Mouse (Mus musculus) liver, postnatal 0 days (tissue): ENCODE data around the gene Gna12. TPM values are rescaled to one million over a fixed set of nuclear protein-coding genes. Genes with fewer than 3 reads are reported as not detected.

Source experiments
- ATAC-seq: fragments of 200-750 bp; cut with Nextera tagmentation; 2 replicates; pipeline ENCODE4 v1.8.0; 2017; ENCODE audit warnings: mild to moderate bottlenecking, moderate library complexity
- DNase-seq: peaks from one replicate; pipeline ENCODE4 v3.0.0-alpha.2; 2016
- H3K27ac ChIP-seq: fragments of 300-500 bp; sonication (generic); 2 replicates; pipeline ENCODE4 v1.5.1; 2014; ENCODE audit warnings: antibody characterized with exemption, moderate library complexity, mild to moderate bottlenecking, low read depth
- H3K27me3 ChIP-seq: fragments of 300-500 bp; sonication (generic); 2 replicates; pipeline ENCODE4 v1.6.1; 2014; ENCODE audit warnings: low read length, control low read depth, mixed read lengths; ENCODE audit not compliant: insufficient read depth
- H3K36me3 ChIP-seq: fragments of 300-500 bp; sonication (generic); replicated peaks from 2 replicates; pipeline ENCODE4 v1.6.1; 2014; ENCODE audit warnings: mild to moderate bottlenecking, control low read depth, low read length, moderate library complexity, mixed read lengths; ENCODE audit not compliant: insufficient read depth
- H3K4me1 ChIP-seq: fragments of 300-500 bp; sonication (generic); 2 replicates; pipeline ENCODE4 v1.6.1; 2014; ENCODE audit warnings: antibody characterized with exemption, mild to moderate bottlenecking, control low read depth; ENCODE audit not compliant: insufficient read depth
- H3K4me2 ChIP-seq: fragments of 300-500 bp; sonication (generic); 2 replicates; pipeline ENCODE4 v1.6.1; 2014; ENCODE audit warnings: low read depth, mild to moderate bottlenecking, low read length, moderate library complexity, mixed read lengths
- H3K4me3 ChIP-seq: fragments of 300-500 bp; sonication (generic); 2 replicates; pipeline ENCODE4 v1.5.1; 2014; ENCODE audit warnings: low read depth, low read length
- H3K9ac ChIP-seq: fragments of 300-500 bp; sonication (generic); replicated peaks from 2 replicates; pipeline ENCODE4 v1.6.1; 2014; ENCODE audit warnings: mild to moderate bottlenecking, moderate library complexity
- H3K9me3 ChIP-seq: fragments of 300-500 bp; sonication (generic); 2 replicates; pipeline ENCODE4 v1.6.1; 2016; ENCODE audit warnings: mild to moderate bottlenecking, control low read depth, low read length, mixed read lengths
- CTCF ChIP-seq: sonication (generic); IDR thresholded peaks from 2 replicates; pipeline ENCODE4 v1.5.1; 2016; ENCODE audit warnings: antibody characterized with exemption, low read depth
- EP300 ChIP-seq: IDR thresholded peaks from 2 replicates; pipeline ENCODE4 v1.6.1; 2016; ENCODE audit warnings: antibody characterized with exemption, low read depth, mild to moderate bottlenecking
- WGBS: fragments of 180-500 bp; shearing (Covaris S2); extraction: QIAGEN DNeasy Blood & Tissue Kit; methylation state at CpG from one replicate; pipeline ENCODE4 v1.1.7; 2014; ENCODE audit not compliant: insufficient replicate concordance; 5-methylcytosine and 5-hydroxymethylcytosine counted together
- polyA plus RNA-seq: library from polyadenylated mRNA; unstranded; fragments of >200 nt; fragmentation: Nextera tagmentation; extraction: Ambion mirVana; gene quantifications from 2 replicates; pipeline ENCODE4 v1.2.1, GENCODE M21; 2015

Gna12 gene
- polyA plus RNA-seq: 12.7 and 14.5 TPM in 2 replicates

DNA sequence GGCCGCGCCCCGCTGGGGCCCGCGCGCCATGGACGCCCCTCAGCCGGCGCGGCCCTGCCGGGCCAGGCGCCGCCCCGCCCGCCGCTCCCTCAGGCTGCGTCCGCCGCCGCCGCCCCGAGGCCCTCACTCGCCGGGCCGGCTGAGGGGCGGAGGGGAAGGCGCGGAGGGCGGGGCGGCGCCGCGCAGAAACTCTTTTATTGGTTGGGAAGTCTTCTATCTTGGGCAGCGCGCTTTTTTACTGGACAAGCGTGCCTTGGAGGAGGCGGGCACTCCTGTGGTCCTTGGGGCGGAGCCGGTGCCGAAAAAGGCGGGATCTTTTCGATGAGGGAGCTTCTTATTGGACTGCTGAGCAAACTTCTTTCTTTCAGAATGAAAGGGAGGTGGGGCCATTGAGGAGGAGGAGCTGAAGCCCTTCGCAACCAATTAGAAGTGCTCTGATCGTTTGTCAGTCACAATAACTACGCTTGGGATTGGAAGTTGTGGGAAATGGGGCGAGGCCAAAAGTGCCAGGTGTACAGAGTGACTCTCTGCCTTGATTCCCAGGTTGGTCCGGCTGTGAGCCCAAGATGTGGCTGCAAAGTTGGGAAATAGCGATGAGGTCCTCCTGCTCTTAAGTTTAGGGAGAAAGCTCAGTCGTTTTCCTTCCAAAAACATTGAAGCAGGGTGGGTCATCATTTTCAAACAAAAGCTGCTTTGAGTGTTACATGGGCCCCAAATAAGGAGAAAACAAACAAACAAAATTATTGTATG is at the start of gene Gna12:
TSS of gene Gna12 (minus strand) at position 118 of the 750 bp plus-strand sequence.
- H3K9ac ChIP-seq: peak within 1 kb of the TSS; percentile 85
- H3K4me2 ChIP-seq: peak within 1 kb of the TSS; percentile 95
- H3K4me1 ChIP-seq: peaks cover 21% of the 10 kb centered on the region
- WGBS: 0% methylated on average over 26 of the region's 49 CpGs
- peak; percentile 97 for ATAC-seq
- TF ChIP-seq EP300 (no peak), CTCF (no peak)
- H3K27me3 ChIP-seq: no peaks in the 10 kb centered on the region
- H3K9me3 ChIP-seq: no peaks in the 10 kb centered on the region
- H3K27ac ChIP-seq: peak within 1 kb of the TSS; percentile 88
- H3K4me3 ChIP-seq: peak within 1 kb of the TSS; percentile 78
- peak; percentile 98 for DNase-seq
- H3K36me3 ChIP-seq: no peaks in the 10 kb centered on the region

DNA sequence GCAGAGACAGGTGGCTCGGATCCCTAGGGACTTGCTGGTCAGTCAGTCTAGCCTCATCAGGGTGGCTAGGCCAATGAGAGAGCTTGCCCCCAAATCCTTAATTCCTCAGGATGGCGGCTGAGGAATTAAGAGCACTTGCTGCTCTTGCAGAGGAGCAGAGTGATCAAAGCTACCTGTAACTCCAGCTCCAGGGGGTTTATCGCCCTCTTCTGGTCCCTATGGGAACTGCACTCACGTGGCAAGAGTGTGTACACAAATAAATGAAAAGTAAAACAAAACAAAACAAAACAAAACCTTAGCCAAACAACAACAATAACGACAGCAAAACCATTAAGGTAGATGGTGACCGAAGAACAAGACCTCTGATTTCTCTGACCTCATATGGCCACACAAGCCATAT is 48.4 kb upstream of the Gna12 start:
- Histone ChIP-seq H3K27me3 (no peaks in the 10 kb centered on the region), H3K9me3 (no peaks in the 10 kb centered on the region), H3K9ac (no peak overlapping the region), H3K27ac (no peak overlapping the region), H3K4me1 (no peaks in the 10 kb centered on the region), H3K4me3 (no peak overlapping the region), H3K4me2 (no peak overlapping the region), H3K36me3 (no peaks in the 10 kb centered on the region)
- ATAC-seq: no peak
- no peak for DNase-seq
- WGBS: 63% methylated on average over 6 of the region's 6 CpGs
- TF ChIP-seq CTCF (peak; percentile 59), EP300 (no peak)

DNA sequence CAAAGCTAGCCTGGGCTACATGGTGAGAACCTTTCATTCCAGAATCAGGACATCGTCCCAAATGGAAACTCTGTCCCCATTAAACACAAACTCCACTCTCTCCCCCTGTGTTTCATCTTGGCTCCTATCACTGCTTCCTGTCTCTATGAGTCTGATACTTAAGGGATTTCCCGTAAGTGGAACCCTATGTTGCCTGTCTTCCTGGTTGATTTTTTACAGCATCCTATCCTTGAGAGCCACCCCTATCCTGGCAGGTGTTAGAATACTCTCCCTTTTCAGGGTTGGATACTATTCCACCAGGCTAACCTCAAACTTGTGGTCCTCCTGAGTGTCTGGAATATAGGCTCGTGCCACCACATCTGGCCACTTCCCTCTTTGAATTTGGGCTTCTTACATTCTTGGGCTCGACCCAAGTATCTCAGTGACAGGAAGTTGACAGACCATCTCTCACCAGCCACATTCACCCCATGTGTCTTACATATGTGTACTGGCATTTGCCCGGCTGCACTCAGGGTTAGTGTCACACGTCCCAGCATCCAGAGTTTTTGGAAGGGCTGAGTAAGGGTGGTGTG is 43.6 kb upstream of the Gna12 start:
- H3K4me3 ChIP-seq: no peak overlapping the region
- no peaks in the 10 kb centered on the region for H3K9me3 ChIP-seq
- ATAC-seq (no peak), DNase-seq (no peak)
- peaks cover 3% of the 10 kb centered on the region; the same call in 1 of the 2 replicates for H3K4me1 ChIP-seq
- H3K4me2 ChIP-seq: no peak overlapping the region
- 52% methylated on average over 6 of the region's 6 CpGs for WGBS
- TF ChIP-seq EP300 (no peak), CTCF (no peak)
- H3K36me3 ChIP-seq: no peaks in the 10 kb centered on the region
- H3K27ac ChIP-seq: no peak overlapping the region
- H3K27me3 ChIP-seq: no peaks in the 10 kb centered on the region
- H3K9ac ChIP-seq: no peak overlapping the region

DNA sequence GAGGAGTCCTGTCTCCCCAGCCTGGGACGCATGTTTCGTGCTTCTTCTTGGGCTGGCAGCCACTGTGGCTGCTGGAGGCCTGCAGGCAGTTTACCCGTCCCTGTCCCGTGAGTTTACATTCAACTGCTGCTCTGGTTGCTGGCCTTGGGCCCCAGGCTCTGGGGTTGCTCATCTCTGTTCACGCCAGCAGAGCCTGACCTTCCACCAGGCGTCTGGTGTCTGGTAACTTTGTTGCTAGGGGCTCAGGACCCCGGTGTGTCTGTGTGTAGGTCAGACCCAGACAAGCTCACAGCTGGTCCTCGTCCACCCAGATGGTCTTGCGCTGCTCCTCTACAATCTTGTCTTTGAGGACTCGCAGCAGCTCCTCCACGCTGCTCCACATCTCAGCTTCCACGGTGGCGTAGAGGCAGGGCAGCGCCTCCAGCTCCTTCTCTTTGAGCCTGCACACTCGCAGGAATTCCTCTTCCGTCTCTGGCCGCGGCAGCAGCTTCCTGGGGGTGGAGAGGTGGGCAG is 42.9 kb upstream of the Gna12 start:
- ATAC-seq (no peak), DNase-seq (no peak)
- no peak overlapping the region for H3K4me3 ChIP-seq
- H3K9ac ChIP-seq: no peak overlapping the region
- no peak overlapping the region for H3K27ac ChIP-seq
- no peaks in the 10 kb centered on the region for H3K36me3 ChIP-seq
- peaks cover 3% of the 10 kb centered on the region; the same call in 1 of the 2 replicates for H3K4me1 ChIP-seq
- H3K27me3 ChIP-seq: no peaks in the 10 kb centered on the region
- H3K4me2 ChIP-seq: peak overlapping the region; percentile 51; the same call in 1 of the 2 replicates
- 25% methylated on average over 17 of the region's 18 CpGs for WGBS
- TF ChIP-seq EP300: no peak
- no peak for TF ChIP-seq CTCF
- no peaks in the 10 kb centered on the region for H3K9me3 ChIP-seq

DNA sequence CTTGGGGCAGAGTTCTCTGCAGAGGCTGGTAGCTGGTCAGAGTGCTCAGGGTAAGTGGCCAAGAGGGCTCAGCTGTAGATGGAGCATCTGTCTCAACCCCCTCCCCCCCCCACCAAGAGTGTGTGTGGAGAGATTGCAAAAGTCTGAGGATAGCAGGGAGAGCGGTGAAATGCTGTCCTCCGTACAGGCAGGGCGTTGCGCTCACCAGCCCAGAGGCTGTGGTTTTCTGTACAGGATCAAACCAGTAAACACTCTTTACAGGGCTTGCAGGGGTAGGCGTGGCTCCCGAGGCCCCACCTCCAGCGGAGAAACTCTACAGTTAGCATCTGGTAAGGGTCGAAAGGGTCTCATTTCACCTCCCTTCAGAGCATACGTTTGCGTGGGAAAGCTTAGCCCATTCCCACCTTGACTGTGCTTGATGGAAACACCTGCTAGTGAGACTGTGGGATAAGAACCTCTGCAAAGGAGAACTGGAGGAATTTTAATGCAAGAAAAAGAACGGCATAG is 42.4 kb upstream of the Gna12 start:
- Histone ChIP-seq H3K4me2 (peak overlapping the region; percentile 51), H3K27me3 (no peaks in the 10 kb centered on the region), H3K9me3 (no peaks in the 10 kb centered on the region), H3K4me3 (no peak overlapping the region), H3K27ac (no peak overlapping the region), H3K4me1 (peaks cover 3% of the 10 kb centered on the region; the same call in 1 of the 2 replicates), H3K36me3 (no peaks in the 10 kb centered on the region), H3K9ac (no peak overlapping the region)
- DNase-seq (no peak), ATAC-seq (peak; percentile 56)
- TF ChIP-seq EP300 (no peak), CTCF (no peak)
- WGBS: 15% methylated on average over 11 of the region's 11 CpGs

DNA sequence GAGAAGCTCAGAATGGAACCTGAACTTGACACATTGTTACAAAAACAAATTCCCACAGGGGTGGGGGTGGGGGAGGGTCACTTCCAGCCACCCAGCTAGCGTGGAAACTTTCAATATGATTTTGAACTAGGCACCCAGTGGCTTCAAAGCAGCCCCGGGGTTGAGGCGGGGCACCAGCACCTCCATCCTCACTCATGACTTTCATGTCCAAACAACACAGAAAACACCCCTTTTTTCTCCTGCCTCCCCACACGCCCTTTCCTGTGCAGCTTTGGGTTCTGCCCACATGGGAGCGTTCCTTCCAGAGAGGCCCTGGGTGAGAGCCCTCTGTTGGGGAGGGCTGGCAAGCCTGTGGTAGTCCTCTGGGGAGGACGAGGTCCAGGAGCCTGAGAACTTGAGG is 41.0 kb upstream of the Gna12 start:
- Histone ChIP-seq H3K27ac (no peak overlapping the region), H3K9me3 (no peaks in the 10 kb centered on the region), H3K27me3 (no peaks in the 10 kb centered on the region), H3K9ac (no peak overlapping the region), H3K4me3 (no peak overlapping the region), H3K4me2 (no peak overlapping the region), H3K4me1 (peaks cover 3% of the 10 kb centered on the region; the same call in 1 of the 2 replicates), H3K36me3 (no peaks in the 10 kb centered on the region)
- ATAC-seq (no peak), DNase-seq (no peak)
- TF ChIP-seq EP300: no peak
- no peak for TF ChIP-seq CTCF
- 52% methylated on average over 6 of the region's 6 CpGs for WGBS
